Mouse (Mus musculus) heart, embryonic 10.5 days (tissue): ENCODE measurements around the gene Ubash3b. TPM values are rescaled to one million over a fixed set of nuclear protein-coding genes. Genes with fewer than 3 reads are reported as not detected.
A peak's percentile ranks its signal among the peaks of the same experiment; 100 is the strongest.

Experiments
- DNase-seq: peaks from one replicate; pipeline ENCODE4 v3.0.0-alpha.2; 2017; ENCODE audit warnings: low spot score
- H3K27ac ChIP-seq: fragments of 300-500 bp; sonication (generic); 2 replicates; pipeline ENCODE4 v1.5.1; 2016; ENCODE audit warnings: mild to moderate bottlenecking
- H3K27me3 ChIP-seq: fragments of 300-500 bp; sonication (generic); 2 replicates; pipeline ENCODE4 v1.6.1; 2016; ENCODE audit warnings: mild to moderate bottlenecking; ENCODE audit not compliant: poor library complexity, insufficient read depth, severe bottlenecking
- H3K36me3 ChIP-seq: fragments of 300-500 bp; sonication (generic); 2 replicates; pipeline ENCODE4 v1.6.1; 2016; ENCODE audit warnings: mild to moderate bottlenecking, moderate library complexity
- H3K4me1 ChIP-seq: fragments of 300-500 bp; sonication (generic); 2 replicates; pipeline ENCODE4 v1.6.1; 2016; ENCODE audit warnings: mild to moderate bottlenecking
- H3K4me3 ChIP-seq: fragments of 300-500 bp; sonication (generic); 2 replicates; pipeline ENCODE4 v1.5.1; 2016; ENCODE audit warnings: mild to moderate bottlenecking, moderate library complexity
- H3K9me3 ChIP-seq: fragments of 300-500 bp; sonication (generic); 2 replicates; pipeline ENCODE4 v1.6.1; 2016; ENCODE audit warnings: mild to moderate bottlenecking, moderate library complexity
- WGBS: fragments of 180-500 bp; shearing (Covaris S2); methylation state at CpG from one replicate; pipeline ENCODE4 v1.1.7; 2016; 5-methylcytosine and 5-hydroxymethylcytosine counted together
- polyA plus RNA-seq: library from polyadenylated mRNA; unstranded; fragments of >200 nt; fragmentation: Nextera tagmentation; extraction: Ambion mirVana; gene quantifications from 2 replicates; pipeline ENCODE4 v1.2.1, GENCODE M21; 2016

Gene Ubash3b
- 13.3 and 13.8 TPM in 2 replicates for polyA plus RNA-seq

DNA sequence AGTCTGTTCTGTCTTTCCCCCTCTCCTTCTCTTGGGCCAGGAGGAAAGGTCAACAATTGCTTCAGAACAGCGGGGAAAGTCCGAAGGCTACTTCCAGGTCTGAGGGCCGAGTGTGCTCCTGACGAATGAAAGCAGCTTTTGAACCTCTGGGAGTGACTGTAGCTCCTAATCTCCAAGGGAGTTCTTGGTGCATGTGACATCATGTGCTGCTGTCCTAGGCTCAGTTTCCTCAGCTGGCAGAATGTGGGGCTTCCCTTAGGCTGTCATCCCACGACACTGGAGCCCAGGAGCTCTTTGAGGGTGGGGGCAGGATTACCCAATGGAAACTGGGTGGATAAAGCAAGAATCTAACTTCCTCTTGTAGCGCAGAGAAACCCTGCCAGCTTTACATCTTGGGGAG lies at the start of gene Ubash3b:
Gene Ubash3b, minus strand, starts transcription at position 285 of the 400 bp plus-strand sequence.
- WGBS: 75% methylated on average over 6 of the region's 6 CpGs
- H3K27ac ChIP-seq: no peak within 1 kb of the TSS
- DNase-seq: no peak
- no peaks in the 10 kb centered on the region for H3K9me3 ChIP-seq
- H3K36me3 ChIP-seq: no peaks in the 10 kb centered on the region
- peaks cover 15% of the 10 kb centered on the region for H3K4me1 ChIP-seq
- H3K27me3 ChIP-seq: peaks cover 16% of the 10 kb centered on the region
- no peak within 1 kb of the TSS for H3K4me3 ChIP-seq

DNA sequence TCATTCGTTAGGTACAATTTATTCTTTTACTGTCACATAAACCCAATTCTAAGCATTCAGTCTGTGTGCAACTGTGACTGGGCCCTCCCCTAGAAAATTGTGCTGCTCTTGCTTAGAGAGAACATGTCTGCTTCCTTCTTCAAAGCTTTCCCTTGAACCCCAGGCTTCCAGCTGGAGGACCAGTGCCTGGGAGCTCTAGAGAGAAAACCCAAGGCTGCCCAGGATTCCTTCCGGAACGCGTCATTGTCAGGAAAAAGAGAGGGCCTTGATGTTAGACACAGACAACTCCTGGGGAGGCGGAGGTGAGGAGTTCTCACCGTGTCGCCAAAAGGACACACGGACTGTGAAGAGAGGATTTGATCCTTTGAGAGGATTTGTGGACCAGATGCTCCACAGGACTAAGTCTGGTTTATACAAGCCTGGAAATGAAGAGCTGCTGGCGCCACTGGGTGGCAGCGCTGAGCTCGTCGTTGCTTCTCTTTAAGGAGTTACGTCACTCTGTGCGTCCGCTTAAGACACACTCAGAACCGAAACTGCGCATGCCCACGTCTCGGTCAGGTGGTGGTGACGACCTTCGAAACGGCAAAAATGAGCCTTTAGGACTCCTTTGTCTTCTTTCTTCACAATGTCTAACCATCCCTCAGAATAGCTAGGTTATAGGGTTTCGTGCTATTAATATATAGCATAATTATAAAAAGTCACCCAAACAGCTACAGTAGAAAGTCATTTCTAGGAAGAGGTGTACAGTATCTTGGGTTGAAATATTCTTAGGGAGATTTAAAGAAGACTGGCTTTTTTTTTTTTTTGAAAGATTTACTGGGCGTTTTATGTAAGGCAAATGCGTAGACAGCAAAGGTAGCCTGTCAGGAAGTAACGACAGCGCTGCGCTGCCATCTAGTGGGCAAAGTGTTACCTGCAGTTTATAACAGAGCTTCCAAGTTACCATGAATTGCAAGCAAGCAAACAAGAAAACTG lies 45.9 kb upstream of the Ubash3b start:
- peak overlapping the region; percentile 89 for H3K27ac ChIP-seq
- no peaks in the 10 kb centered on the region for H3K9me3 ChIP-seq
- no peaks in the 10 kb centered on the region for H3K36me3 ChIP-seq
- WGBS: 5% methylated on average over 28 of the region's 28 CpGs
- peak overlapping the region; percentile 53 for H3K4me3 ChIP-seq
- H3K4me1 ChIP-seq: peaks cover 15% of the 10 kb centered on the region
- peak; percentile 97 for DNase-seq
- H3K27me3 ChIP-seq: no peaks in the 10 kb centered on the region

DNA sequence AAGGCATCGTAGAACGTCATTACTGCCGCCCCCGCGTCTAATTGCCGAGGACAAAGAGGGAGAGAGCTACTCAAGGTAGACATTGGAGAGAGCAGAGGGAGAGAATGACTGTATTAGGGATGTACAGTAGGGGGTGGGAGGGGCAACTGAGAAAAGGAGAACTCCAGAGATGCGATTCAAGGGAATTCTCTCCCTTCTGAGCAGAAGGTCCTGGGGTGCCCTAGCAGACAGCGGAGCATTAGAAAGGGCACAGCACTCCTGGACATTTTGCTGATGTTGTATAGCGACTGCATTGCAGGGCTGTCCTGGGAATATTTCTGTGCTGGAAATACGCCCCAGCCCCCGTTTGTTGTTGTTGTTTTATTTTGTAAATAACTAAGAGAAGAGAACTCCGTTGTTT lies 45.2 kb upstream of the Ubash3b start:
- H3K27ac ChIP-seq: peak overlapping the region; percentile 89
- no peak for DNase-seq
- no peaks in the 10 kb centered on the region for H3K9me3 ChIP-seq
- peaks cover 8% of the 10 kb centered on the region for H3K4me1 ChIP-seq
- 80% methylated on average over 12 of the region's 12 CpGs for WGBS
- peak overlapping the region; percentile 53; the same call in 1 of the 2 replicates for H3K4me3 ChIP-seq
- H3K27me3 ChIP-seq: no peaks in the 10 kb centered on the region
- H3K36me3 ChIP-seq: no peaks in the 10 kb centered on the region

DNA sequence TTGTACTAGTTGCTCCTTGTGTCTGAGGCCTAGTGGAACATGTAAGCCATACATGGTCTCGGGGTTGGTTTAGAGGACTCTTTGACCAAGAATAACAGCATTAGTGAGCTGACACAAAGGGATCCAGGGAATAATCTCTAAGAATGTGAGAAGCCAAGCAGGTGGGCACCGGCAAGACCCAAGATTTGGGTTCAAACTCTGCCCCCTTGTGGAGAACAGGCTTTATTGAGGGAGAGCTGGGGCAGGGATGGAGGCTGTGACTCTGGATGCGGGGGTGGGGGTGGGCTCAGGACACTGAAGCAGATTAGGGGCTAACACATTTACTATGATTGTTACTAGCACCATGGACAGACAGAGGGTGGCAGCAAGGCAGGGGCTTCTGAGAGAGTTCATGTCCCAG lies 43.8 kb upstream of the Ubash3b start:
- 58% methylated on average over 3 of the region's 3 CpGs for WGBS
- H3K27ac ChIP-seq: no peak overlapping the region
- H3K9me3 ChIP-seq: no peaks in the 10 kb centered on the region
- no peaks in the 10 kb centered on the region for H3K27me3 ChIP-seq
- H3K36me3 ChIP-seq: no peaks in the 10 kb centered on the region
- DNase-seq: no peak
- no peak overlapping the region for H3K4me3 ChIP-seq
- H3K4me1 ChIP-seq: 0 out of 2 replicates have a peak, but pooled peaks cover 6% of the 10 kb centered on the region

DNA sequence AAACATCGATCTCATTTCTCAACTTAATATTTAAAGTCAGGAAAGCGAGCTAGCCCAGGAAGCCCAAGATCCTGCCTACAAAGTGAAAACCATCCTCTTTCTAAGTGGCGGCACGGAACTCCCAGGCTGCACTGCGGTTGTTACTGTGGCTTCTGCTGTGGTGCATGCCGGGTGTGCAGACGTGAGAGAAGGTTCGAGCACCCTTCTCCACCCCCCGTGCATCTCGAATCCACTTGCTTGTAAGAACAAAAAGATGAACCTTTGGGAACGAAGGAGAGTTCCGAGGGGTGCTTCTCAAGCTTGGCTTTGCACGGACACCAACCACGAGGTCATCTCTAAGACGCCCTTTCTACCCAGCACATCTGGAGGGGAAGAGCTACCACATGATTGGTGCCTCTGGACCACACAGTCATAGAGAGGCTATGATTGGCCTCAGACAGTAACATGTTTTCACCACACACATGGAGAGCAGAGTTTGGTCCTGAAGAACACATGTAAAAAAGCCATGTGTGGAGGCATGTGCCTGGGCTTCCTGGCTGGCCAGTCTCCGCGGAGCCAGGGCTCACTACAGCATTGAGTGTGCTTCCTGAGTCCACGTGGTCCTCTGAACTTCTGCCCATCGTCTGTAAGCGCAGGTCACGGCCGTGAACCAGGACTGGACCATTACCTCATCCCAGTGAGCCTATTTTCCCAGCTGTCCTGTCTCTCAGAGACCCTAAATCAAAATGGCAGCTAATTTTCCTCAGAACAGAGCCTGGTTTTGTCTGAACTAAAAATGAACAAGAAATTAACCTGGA lies 38.2 kb upstream of the Ubash3b start:
- no peak overlapping the region for H3K4me3 ChIP-seq
- H3K27ac ChIP-seq: no peak overlapping the region
- H3K9me3 ChIP-seq: no peaks in the 10 kb centered on the region
- WGBS: 79% methylated on average over 22 of the region's 22 CpGs
- H3K4me1 ChIP-seq: no peaks in the 10 kb centered on the region
- DNase-seq: no peak
- no peaks in the 10 kb centered on the region for H3K36me3 ChIP-seq
- 0 out of 2 replicates have a peak, but pooled peaks cover 9% of the 10 kb centered on the region for H3K27me3 ChIP-seq

DNA sequence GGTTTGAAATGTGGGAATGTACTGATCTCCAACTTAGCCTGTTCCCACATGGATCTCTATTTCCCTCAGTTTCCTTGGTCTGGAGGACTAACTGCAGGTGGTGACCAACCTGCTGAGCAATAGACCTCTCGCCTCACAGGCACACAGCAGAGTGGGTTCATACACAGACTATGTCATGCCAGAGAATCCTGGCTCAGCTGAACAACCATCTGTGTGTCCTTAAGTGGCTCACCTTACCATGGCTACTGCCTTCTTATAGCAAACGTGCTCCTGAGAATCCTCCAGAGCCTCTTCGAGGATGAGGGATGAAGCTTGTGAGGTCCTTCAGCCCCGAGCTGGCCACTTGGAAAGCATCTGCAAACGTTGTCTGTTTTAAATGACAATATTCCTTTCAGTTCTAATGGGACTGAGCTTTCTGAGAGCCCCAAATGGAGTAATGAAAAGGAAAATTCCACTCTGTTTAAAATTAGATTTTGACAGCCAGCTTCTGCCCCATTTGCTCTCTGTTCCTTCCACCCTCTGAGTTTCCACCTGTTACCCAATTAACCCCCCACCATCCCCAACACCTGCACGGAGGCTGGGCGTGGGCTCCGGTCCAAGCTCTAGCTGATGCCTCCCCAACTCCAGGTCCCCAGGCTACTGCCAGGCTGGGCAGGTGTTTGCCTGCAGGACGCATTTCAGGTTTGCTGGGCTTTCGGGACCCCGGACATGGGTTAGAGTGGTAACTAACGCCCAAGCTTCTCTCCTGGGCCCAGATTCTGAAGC lies 37.2 kb upstream of the Ubash3b start:
- no peak overlapping the region for H3K4me3 ChIP-seq
- WGBS: 73% methylated on average over 12 of the region's 12 CpGs
- 0 out of 2 replicates have a peak, but pooled peaks cover 15% of the 10 kb centered on the region for H3K27me3 ChIP-seq
- H3K36me3 ChIP-seq: no peaks in the 10 kb centered on the region
- H3K27ac ChIP-seq: no peak overlapping the region
- no peaks in the 10 kb centered on the region for H3K4me1 ChIP-seq
- DNase-seq: no peak
- H3K9me3 ChIP-seq: no peaks in the 10 kb centered on the region

DNA sequence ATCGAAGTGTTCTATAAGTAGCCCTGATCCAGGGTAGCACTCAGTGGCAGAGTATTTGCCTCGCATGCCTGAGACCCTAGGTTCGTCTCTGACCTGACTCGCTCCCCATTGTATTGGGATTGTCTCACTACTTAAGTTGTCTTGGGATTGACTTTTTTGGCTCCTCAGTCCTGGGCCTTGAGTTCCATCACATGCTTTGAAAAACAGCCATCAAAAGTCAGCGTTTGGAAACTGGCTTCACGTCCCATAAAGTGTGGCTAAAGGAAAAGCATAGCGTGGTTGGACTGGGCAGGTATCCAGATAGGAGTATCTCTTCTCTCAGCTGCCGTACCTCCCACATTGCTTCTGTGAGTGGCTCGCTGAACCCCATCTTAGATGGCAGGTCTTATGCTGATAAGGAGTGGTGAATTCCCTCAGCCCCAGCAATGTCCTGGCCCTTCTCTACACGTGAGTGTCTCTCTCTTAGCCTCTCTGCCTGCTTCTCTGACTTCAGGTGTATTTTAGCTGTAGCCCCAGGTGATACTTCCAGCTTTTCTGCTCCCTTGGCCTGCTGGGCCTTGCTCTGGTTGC lies 34.3 kb upstream of the Ubash3b start:
- Histone ChIP-seq H3K27ac (no peak overlapping the region), H3K4me3 (no peak overlapping the region), H3K36me3 (no peaks in the 10 kb centered on the region), H3K4me1 (no peaks in the 10 kb centered on the region), H3K27me3 (0 out of 2 replicates have a peak, but pooled peaks cover 15% of the 10 kb centered on the region), H3K9me3 (no peaks in the 10 kb centered on the region)
- 76% methylated on average over 10 of the region's 10 CpGs for WGBS
- DNase-seq: no peak

DNA sequence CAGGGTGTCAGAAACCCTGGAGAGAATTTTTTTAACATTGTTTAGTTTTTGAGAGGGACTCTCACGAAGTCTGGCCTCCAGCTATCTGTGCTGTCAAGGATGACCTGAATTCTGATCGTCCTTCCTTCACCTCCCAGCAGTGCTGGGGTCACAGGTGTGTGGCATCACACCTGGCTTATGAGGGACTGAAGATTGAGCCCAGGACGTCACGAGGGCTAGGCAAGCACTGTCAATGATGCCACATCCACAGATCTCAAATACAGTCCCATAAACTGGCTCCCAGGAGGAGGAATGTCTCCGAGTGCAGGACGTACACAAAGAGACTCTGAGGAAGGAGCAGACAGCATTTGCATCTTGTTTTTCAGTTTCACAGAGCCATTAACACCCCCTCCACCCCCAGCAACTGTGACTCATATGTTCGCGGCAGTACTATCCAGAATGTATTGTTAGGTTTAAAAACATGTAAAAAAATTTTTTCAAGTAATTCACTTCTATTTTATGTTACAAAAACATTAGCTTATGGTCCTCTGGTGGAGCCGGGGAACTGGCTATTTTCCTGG lies 30.2 kb upstream of the Ubash3b start:
- H3K27me3 ChIP-seq: 0 out of 2 replicates have a peak, but pooled peaks cover 6% of the 10 kb centered on the region
- H3K36me3 ChIP-seq: no peaks in the 10 kb centered on the region
- H3K27ac ChIP-seq: no peak overlapping the region
- no peak overlapping the region for H3K4me3 ChIP-seq
- H3K9me3 ChIP-seq: no peaks in the 10 kb centered on the region
- no peaks in the 10 kb centered on the region for H3K4me1 ChIP-seq
- WGBS: 66% methylated on average over 9 of the region's 9 CpGs
- no peak for DNase-seq

DNA sequence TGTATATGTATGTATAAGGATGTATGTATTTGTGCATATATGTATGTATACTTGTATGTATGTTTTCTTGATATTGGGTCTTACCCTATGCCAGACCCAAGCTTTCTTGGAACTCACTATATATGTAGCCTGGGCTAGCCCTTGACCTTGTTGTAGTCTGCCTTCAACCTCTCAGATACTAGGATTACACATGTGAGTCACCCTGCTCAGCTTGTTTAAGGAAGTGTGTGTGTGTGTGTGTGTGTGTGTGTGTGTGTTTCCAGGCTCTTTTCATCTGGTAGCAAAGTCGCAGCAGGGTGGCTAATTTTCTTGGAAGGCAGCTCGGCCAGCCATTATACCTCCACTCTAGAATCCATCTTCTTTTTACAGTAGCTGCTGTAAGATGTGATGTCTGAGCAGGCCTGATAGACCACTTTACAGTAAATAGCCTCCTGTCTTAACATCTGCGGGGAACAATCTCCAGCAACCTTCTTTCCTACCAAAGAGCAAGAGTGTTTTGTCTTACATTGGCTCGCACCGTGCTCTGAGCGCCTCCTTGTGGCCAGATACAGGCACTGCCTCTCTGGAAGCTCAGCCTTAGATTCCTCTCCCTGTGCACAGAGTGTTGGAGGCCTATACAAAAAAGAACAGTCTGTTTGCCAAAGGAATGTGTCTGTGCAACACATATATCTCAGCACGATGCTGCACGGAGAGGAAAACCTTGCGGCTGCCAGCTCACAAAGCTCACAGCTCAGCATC lies 29.4 kb upstream of the Ubash3b start:
- Histone ChIP-seq H3K36me3 (no peaks in the 10 kb centered on the region), H3K27ac (no peak overlapping the region), H3K9me3 (no peaks in the 10 kb centered on the region), H3K27me3 (0 out of 2 replicates have a peak, but pooled peaks cover 6% of the 10 kb centered on the region), H3K4me1 (no peaks in the 10 kb centered on the region), H3K4me3 (no peak overlapping the region)
- DNase-seq: peak; percentile 87
- WGBS: 25% methylated on average over 9 of the region's 9 CpGs

DNA sequence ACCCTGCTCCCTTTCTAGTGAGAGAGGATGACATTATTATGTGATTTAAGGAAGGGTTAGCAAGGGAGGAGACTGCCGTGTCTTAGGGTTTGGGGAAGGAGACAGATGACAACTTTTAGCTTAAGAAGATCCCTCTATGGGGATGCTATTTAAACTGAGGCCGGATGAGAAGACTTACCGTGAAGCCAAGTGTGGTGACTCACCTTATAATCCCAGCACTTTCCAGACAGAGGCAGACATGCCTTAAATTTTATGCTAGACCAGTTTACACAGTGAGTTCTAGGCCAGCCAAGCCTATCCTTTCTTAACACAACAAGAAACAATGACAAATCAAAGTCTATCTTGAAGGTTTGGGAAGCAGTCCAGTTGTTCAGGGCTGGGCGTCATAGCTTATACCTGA lies 26.4 kb upstream of the Ubash3b start:
- Histone ChIP-seq H3K4me3 (no peak overlapping the region), H3K27ac (no peak overlapping the region), H3K9me3 (no peaks in the 10 kb centered on the region), H3K27me3 (no peaks in the 10 kb centered on the region), H3K4me1 (no peaks in the 10 kb centered on the region), H3K36me3 (no peaks in the 10 kb centered on the region)
- DNase-seq: no peak
- WGBS: 89% methylated on average over 4 of the region's 4 CpGs

DNA sequence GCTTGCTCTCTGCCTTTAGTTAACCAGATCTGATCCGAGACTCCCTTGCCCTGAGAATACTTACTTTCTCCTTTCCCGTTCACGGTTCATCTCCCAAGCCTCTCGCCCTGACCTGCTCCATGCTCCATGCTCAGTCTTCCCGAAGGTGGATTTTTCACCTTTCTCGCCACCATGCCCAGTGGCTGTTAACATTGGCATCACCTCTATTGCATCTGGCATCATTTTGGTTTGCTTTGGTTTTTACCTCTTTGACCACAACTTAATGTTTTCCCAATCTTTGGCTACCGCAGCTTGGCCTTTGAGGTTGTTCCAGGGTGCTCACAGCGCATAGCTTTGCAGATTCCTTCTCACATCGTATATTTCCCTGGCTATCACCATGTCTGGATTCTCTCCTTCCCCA lies 26.0 kb upstream of the Ubash3b start:
- H3K9me3 ChIP-seq: no peaks in the 10 kb centered on the region
- no peak overlapping the region for H3K27ac ChIP-seq
- no peaks in the 10 kb centered on the region for H3K36me3 ChIP-seq
- no peak for DNase-seq
- H3K4me1 ChIP-seq: no peaks in the 10 kb centered on the region
- 84% methylated on average over 9 of the region's 9 CpGs for WGBS
- no peaks in the 10 kb centered on the region for H3K27me3 ChIP-seq
- no peak overlapping the region for H3K4me3 ChIP-seq
